ENCODE assay signal across 13 mouse cellular contexts in genomic region chr11:22601977-22602376, GRCm38 (mm10).
DNase-seq lines count a peak whose midpoint lies in the region; ATAC-seq and TF ChIP-seq lines count a peak whose summit lies in the region.
"Had no signal": no experiment of that assay in that cellular context is flagged by ENCODE, and none has a peak within 500 bp of the region (broad histone marks: within the 10 kb centered on the region; RNA-seq: fewer than 3 reads in every experiment).

No protein-coding gene starts in this region.

- no peak overlapping the region for H3K4me2 ChIP-seq in hindbrain, embryonic 15.5 days
- H3K4me2 ChIP-seq in hindbrain, embryonic 12.5 days (replicated peaks) = no peak overlapping the region
- no peak overlapping the region for H3K4me2 ChIP-seq in stomach, embryonic 14.5 days (replicated peaks; ENCODE audit: low read depth, low read length)
- no peak overlapping the region for H3K4me2 ChIP-seq in stomach, postnatal 0 days (replicated peaks; ENCODE audit: low read depth)
- no peak overlapping the region for H3K4me2 ChIP-seq in hindbrain, embryonic 16.5 days (ENCODE audit: low read length)
- H3K4me2 ChIP-seq: liver, embryonic 13.5 days had no signal

- H3K9ac ChIP-seq in hindbrain, embryonic 15.5 days = no peak overlapping the region
- no peak overlapping the region for H3K9ac ChIP-seq in hindbrain, embryonic 12.5 days
- H3K9ac ChIP-seq in stomach, embryonic 14.5 days (replicated peaks; ENCODE audit: low read depth, low read length) = no peak overlapping the region
- no peak overlapping the region for H3K9ac ChIP-seq in stomach, postnatal 0 days (ENCODE audit: low read length)
- no peak overlapping the region for H3K9ac ChIP-seq in hindbrain, embryonic 16.5 days (ENCODE audit: low read depth, low read length)
- H3K9ac ChIP-seq: liver, embryonic 13.5 days had no signal

- H3K27me3 ChIP-seq in hindbrain, embryonic 15.5 days = no peaks in the 10 kb centered on the region
- H3K27me3 ChIP-seq in hindbrain, embryonic 12.5 days = no peaks in the 10 kb centered on the region
- H3K27me3 ChIP-seq in stomach, embryonic 14.5 days (ENCODE audit: control insufficient read depth, insufficient read depth, low read length) = no peaks in the 10 kb centered on the region
- no peaks in the 10 kb centered on the region for H3K27me3 ChIP-seq in stomach, postnatal 0 days (ENCODE audit: control insufficient read depth, insufficient read depth, low read length)
- H3K27me3 ChIP-seq in hindbrain, embryonic 16.5 days (replicated peaks; ENCODE audit: control insufficient read depth, insufficient read depth, low read length) = no peaks in the 10 kb centered on the region
- H3K27me3 ChIP-seq: liver, embryonic 13.5 days had no signal

- ATAC-seq in hindbrain, embryonic 15.5 days (ENCODE audit: low FRiP score, low read depth) = peak; percentile 82
- no peak for ATAC-seq in hindbrain, embryonic 12.5 days (ENCODE audit: low FRiP score)
- peak; percentile 43; the same call in 1 of the 2 replicates for ATAC-seq in stomach, embryonic 14.5 days (ENCODE audit: insufficient number of reproducible peaks, insufficient read depth, low FRiP score, low read depth)
- no peak for ATAC-seq in stomach, postnatal 0 days (ENCODE audit: low FRiP score, low TSS enrichment)
- ATAC-seq in hindbrain, embryonic 16.5 days = peak; percentile 94
- ATAC-seq in frontal cortex, adult (ENCODE audit: low TSS enrichment) = no peak

- 8% methylated on average over 3 of the region's 3 CpGs for WGBS in hindbrain, embryonic 15.5 days
- 18% methylated on average over 3 of the region's 3 CpGs for WGBS in hindbrain, embryonic 12.5 days
- WGBS in stomach, embryonic 14.5 days = 13% methylated on average over 3 of the region's 3 CpGs
- 12% methylated on average over 3 of the region's 3 CpGs for WGBS in stomach, postnatal 0 days
- WGBS in hindbrain, embryonic 16.5 days = 9% methylated on average over 3 of the region's 3 CpGs

- H3K27ac ChIP-seq in hindbrain, embryonic 15.5 days (replicated peaks) = no peak overlapping the region
- no peak overlapping the region for H3K27ac ChIP-seq in hindbrain, embryonic 12.5 days
- H3K27ac ChIP-seq in stomach, embryonic 14.5 days (ENCODE audit: low read length) = no peak overlapping the region
- H3K27ac ChIP-seq in stomach, postnatal 0 days (replicated peaks) = no peak overlapping the region
- no peak overlapping the region for H3K27ac ChIP-seq in hindbrain, embryonic 16.5 days (ENCODE audit: low read depth, low read length)
- H3K27ac ChIP-seq: liver, embryonic 13.5 days had no signal

- peaks cover 5% of the 10 kb centered on the region; the same call in 1 of the 2 replicates for H3K4me1 ChIP-seq in hindbrain, embryonic 15.5 days (replicated peaks)
- H3K4me1 ChIP-seq in hindbrain, embryonic 12.5 days = 0 out of 2 replicates have a peak, but pooled peaks cover 4% of the 10 kb centered on the region
- H3K4me1 ChIP-seq in stomach, embryonic 14.5 days (ENCODE audit: control insufficient read depth, insufficient read depth, low read length) = no peaks in the 10 kb centered on the region
- no peaks in the 10 kb centered on the region for H3K4me1 ChIP-seq in stomach, postnatal 0 days (replicated peaks; ENCODE audit: control insufficient read depth, insufficient read depth)
- no peaks in the 10 kb centered on the region; the same call in 1 of the 2 replicates for H3K4me1 ChIP-seq in hindbrain, embryonic 16.5 days (ENCODE audit: control insufficient read depth, insufficient read depth, low read depth, low read length)

- no peaks in the 10 kb centered on the region for H3K36me3 ChIP-seq in hindbrain, embryonic 15.5 days
- no peaks in the 10 kb centered on the region for H3K36me3 ChIP-seq in hindbrain, embryonic 12.5 days
- no peaks in the 10 kb centered on the region for H3K36me3 ChIP-seq in stomach, embryonic 14.5 days (ENCODE audit: control insufficient read depth, insufficient read depth, low read length)
- H3K36me3 ChIP-seq in stomach, postnatal 0 days (ENCODE audit: control insufficient read depth, insufficient read depth, low read length) = no peaks in the 10 kb centered on the region
- H3K36me3 ChIP-seq in hindbrain, embryonic 16.5 days (ENCODE audit: control insufficient read depth, insufficient read depth, low read length) = no peaks in the 10 kb centered on the region
- H3K36me3 ChIP-seq: liver, embryonic 13.5 days had no signal

- H3K9me3 ChIP-seq in hindbrain, embryonic 15.5 days = no peaks in the 10 kb centered on the region
- no peaks in the 10 kb centered on the region for H3K9me3 ChIP-seq in hindbrain, embryonic 12.5 days (replicated peaks)
- no peaks in the 10 kb centered on the region for H3K9me3 ChIP-seq in stomach, embryonic 14.5 days (ENCODE audit: control insufficient read depth, low read depth, low read length)
- H3K9me3 ChIP-seq in stomach, postnatal 0 days (ENCODE audit: control insufficient read depth, low read length) = no peaks in the 10 kb centered on the region
- H3K9me3 ChIP-seq in hindbrain, embryonic 16.5 days (ENCODE audit: control insufficient read depth, low read length) = no peaks in the 10 kb centered on the region
- H3K9me3 ChIP-seq: liver, embryonic 13.5 days had no signal

- TF ChIP-seq EP300 in stomach, postnatal 0 days (optimal IDR thresholded peaks at IDR 0.05) = no peak

- TF ChIP-seq CTCF in stomach, postnatal 0 days (IDR thresholded peaks at IDR 0.05; ENCODE audit: low read depth) = no peak

- DNase-seq in stomach, postnatal 0 days (ENCODE audit: low spot score) = no peak
- DNase-seq in thymus, adult 18-20 months = no peak
- DNase-seq: cerebellum, adult 11 months; heart, adult 11 months; heart, postnatal 4 days; kidney, postnatal 25 days; thymus, postnatal 14 days had no signal

- H3K4me3 ChIP-seq in hindbrain, embryonic 15.5 days = no peak overlapping the region
- no peak overlapping the region for H3K4me3 ChIP-seq in hindbrain, embryonic 12.5 days
- H3K4me3 ChIP-seq in stomach, embryonic 14.5 days (ENCODE audit: low read depth, low read length) = no peak overlapping the region
- no peak overlapping the region for H3K4me3 ChIP-seq in stomach, postnatal 0 days (ENCODE audit: low read depth, low read length)
- no peak overlapping the region for H3K4me3 ChIP-seq in hindbrain, embryonic 16.5 days (ENCODE audit: low read length)
- H3K4me3 ChIP-seq: liver, embryonic 13.5 days had no signal

Comparison
In these comparisons a context has a peak if more than half of its experiments do, and no peak if none do; other contexts are left out.
1. ATAC-seq: peak in hindbrain, embryonic 15.5 days (single experiment), stomach, embryonic 14.5 days (single experiment) and hindbrain, embryonic 16.5 days (single experiment); none in hindbrain, embryonic 12.5 days (single experiment), stomach, postnatal 0 days (single experiment) and frontal cortex, adult (single experiment).